Mouse (Mus musculus) kidney, adult 10 weeks (tissue): ENCODE data around the gene Tti1. TPM values are rescaled to one million over a fixed set of nuclear protein-coding genes. Genes with fewer than 3 reads are reported as not detected.

Source experiments
- polyA plus RNA-seq: library from polyadenylated mRNA; stranded (reverse); fragments of 350-450 nt; fragmentation: Illumina TruSeq; extraction: RNeasy Lipid Tissue Mini Kit (QIAGEN cat#74804); gene quantifications from one replicate; pipeline ENCODE4 v1.2.3, GENCODE M21; 2014; ENCODE audit warnings: low read depth, low replicate concordance

Gene Tti1
- 12.2 TPM for polyA plus RNA-seq

GRCm38 (mm10) chr2:158028354-158028863, at the start of gene Tti1, which contains the start of gene Rprd1b:
Tti1 (minus strand) TSS chr2:158028433.
Rprd1b (plus strand) TSS chr2:158028497.

Other genes with a start within 250 kb of the Tti1 start
- not detected for gene Vstm2l, start 113.8 kb downstream of the Tti1 start, polyA plus RNA-seq
- gene Rprd1b, start 64 bp upstream of the Tti1 start, polyA plus RNA-seq, result 12.9 TPM
- gene Tgm2, start 118.0 kb upstream of the Tti1 start, polyA plus RNA-seq, result 5.1 TPM
- gene D630003M21Rik, start 200.8 kb upstream of the Tti1 start, polyA plus RNA-seq, result not detected
- not detected for gene Bpi, start 229.7 kb upstream of the Tti1 start, polyA plus RNA-seq